Mouse (Mus musculus) monocyte, adult 5-6 weeks (primary cell): ENCODE results near the gene Gemin2. TPM values are rescaled to one million over a fixed set of nuclear protein-coding genes. Genes with fewer than 3 reads are reported as not detected.
"Not testable (repeated sequence)": the region's sequence is repeated elsewhere in the genome, so short reads cannot be mapped to it uniquely, and the experiment has no call there.

Experiments used
- ATAC-seq: fragments of 153-309, 156-312 bp; replicated peaks from 2 replicates; pipeline ENCODE4 v1.8.0; 2017; ENCODE audit warnings: mild to moderate bottlenecking; ENCODE audit not compliant: low TSS enrichment, insufficient number of reproducible peaks, severe bottlenecking, poor library complexity, low FRiP score
- total RNA-seq: library from RNA; stranded (forward); fragments of 200-1000, 200-491, 200-594 nt; gene quantifications from 3 replicates; pipeline ENCODE4 v1.2.3, GENCODE M21; 2017

Gemin2 gene
- total RNA-seq, 1 experiment from 2014 or later = 8.0 TPM

DNA sequence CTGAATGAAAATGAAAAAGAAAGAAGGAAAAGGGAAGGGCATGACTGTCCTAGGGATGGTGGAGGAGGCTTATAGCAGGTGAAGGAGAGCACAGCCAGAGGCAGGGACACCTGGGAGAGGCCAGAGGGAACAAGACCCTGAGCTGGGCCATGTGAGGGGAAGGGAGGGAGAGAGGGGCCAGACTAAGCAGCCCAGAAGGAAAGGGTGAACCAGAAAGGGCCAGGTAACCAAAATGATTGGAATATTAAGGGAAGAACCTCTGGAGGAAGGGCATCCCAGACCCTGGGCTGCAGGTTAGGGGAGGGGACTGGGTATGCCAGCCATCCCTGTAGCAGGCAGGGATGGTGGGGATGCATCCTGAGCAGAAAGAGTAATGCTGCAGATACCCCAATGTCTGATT, 40.8 kb downstream of the Gemin2 start:
- ATAC-seq = no peak

DNA sequence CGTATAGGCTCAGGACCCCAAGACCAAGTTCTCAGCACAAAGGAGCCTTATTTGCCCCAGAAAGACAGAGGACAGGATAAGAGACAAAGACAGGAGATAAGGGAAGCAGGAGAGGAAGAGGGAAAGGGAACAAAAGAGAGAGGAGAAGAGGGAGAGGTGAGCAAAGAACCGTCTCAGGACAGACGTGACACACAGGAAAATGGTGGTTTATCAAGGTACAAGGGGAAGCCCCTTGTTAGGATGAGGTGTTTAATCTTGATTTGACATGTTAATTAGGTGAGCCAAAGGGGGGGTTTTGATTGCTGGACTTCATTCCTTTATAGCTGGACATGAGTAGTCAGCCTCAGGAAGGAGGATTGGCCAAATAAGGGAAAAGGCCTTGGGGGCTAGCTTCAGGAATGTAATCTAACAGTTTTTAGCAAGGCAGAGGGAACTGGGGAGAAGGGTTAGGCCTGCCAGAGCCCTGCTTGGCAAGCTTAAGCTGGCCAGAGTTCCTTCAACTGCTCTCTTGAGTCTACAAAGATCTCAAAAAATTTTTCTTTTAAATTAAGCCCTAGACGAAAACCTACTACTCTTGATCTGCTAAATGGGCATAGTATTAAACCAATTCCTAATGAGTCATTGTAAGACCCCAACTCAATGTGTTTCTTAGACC, 42.1 kb downstream of the Gemin2 start:
- ATAC-seq = no peak

DNA sequence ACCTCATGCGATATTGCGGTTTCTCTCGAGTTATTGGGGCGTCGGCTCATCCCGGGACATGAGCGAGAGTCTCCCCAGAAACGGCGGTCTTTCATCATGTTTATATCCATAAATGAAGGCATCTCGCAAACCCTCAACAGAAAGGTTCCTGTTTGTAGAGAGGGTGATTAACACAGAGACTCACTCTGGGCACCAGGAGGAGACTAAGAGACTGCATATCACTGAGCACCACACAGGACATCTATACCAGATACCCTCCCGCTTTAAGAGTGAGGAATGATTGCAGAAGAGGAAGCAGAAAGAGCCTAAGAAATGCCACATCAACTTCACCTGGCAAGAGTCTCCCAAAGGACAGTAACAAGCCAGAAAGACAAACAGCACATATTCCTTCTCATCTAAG, 43.0 kb downstream of the Gemin2 start:
- no peak for ATAC-seq

DNA sequence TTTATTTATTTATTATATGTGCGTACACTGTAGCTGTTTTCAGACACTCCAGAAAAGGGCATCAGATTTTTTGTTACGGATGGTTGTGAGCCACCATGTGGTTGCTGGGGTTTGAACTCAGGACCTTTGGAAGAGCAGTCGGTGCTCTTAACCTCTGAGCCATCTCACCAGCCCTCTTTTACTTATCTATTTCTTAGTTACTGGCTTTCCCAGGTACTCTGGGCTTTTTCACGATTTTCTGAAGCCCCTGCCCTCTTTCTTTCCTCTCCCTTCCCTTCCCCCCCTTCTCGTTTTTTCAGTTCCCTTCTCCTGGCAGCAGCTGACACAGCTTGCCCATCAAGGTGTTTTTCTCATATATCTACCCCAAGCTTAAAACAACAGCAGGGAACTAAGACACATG, 45.0 kb downstream of the Gemin2 start:
- not testable (repeated sequence) for ATAC-seq

DNA sequence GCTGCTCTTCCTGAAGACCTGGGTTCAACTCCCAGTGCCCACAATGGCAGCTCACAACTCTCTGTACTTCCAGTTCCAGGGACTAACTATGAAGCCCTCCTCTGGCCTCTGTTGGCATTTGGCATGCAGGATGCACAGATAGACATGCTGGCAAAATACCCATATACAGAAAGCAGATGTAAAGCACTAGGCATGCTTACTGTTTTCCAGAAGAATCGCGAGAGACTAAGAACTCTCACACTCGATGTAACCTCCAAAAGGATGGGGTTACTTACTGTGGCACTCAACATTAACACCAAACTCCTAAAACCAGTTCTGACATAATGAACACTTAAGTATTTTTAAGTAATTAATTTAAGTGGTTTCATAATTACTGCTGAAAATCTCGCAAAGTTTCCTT, 47.1 kb downstream of the Gemin2 start:
- ATAC-seq = no peak

DNA sequence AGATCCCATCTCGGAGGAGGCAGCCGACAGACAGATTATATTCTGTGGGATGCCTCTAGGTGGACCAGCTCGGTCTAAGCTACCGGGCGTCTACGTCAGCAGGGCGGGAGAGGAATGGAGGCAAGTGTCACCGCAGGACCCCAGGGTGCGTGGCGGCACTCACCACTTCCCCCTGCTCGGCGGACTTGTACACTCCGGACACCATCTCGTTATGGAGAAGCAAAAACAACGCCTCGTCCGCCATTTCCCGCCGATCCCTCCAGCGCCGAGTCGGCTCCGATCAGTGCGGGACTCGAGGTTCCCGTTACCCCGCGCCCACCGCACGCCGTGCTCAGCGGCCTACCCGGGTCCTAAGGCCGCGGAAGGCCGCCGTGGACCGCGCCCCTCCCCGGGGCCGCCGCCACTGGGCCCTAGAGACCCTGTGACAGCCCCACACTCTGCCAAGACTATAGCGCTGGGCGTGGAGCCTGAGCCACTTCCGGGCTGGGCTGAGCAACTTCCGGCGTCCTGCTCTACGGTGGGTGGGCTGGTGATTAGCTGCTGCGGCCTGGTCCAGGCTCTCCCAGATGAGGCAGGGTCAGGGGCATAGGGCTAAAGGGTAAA, 47.9 kb downstream of the Gemin2 start, which contains the start of gene Trappc6b:
TSS of gene Trappc6b (minus strand) at position 480 of the 603 bp plus-strand sequence.
- ATAC-seq = peak; percentile 90

DNA sequence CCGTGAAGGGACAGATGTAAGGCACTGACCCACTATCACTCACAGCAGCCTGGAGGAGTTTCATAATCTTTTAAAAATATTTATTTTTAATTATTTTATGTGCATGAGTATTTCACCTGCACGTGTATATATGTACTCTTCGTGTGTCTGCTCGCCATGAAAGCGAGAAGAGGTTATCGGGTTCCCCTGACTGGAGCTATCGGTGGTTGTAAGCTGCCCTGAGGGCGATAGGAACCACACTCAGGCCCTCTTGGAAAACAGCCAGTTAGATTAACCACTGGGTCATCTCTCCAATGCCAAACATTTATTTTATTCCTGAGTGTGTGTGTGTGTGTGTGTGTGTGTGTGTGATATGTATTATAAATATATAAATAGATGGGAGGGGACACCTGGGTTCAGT, 51.6 kb downstream of the Gemin2 start:
- no peak for ATAC-seq

DNA sequence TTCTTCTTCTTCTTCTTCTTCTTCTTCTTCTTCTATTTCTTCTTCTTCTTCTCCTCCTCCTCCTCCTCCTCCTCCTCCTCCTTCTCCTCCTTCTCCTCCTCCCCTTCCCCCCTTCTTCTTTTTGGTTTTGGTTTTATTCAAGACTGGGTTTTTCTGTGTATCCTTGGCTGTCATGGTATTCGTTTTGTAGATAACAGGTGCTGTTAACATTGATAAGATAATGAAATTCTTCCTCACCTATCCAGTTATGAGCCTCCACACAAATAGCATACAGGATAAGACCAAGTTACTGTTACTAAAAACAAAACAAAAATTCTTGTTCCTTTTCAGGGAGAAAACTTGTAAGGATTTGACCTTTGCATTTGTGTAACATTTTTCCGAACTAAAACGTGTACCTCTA, 52.6 kb downstream of the Gemin2 start:
- ATAC-seq = no peak

DNA sequence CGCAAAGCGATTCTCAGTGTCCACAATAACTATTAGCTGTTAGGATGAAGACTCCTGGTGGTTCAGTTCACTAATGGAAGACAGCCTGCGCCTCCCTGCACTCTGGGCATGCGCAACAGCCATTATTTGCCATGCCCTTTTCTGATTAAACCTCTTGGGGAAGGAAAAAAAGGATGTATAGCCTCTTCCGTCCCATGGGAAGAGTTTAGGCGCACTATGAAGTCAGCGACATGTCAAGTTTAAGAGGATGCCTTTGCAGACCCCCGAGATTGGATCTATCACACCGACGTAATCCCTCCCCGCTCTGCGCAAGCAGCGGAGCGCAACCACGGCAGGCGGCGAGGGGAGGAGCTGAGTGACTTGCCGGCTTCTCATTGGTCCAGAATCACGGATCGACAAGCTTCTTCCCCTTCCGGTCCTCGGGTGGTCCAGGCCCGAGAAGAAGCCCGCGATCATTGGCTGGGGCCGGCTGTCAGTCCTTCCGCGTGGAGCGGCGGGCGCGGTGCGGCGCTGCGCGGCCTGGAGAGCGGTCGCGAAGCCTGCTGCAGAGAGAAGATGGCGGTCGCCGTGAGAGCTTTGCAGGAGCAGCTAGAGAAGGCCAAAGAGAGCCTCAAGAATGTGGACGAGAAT, 53.4 kb downstream of the Gemin2 start, which contains the start of gene Pnn:
TSS of gene Pnn (plus strand) at position 437 of the 630 bp plus-strand sequence.
- peak; percentile 99 for ATAC-seq

DNA sequence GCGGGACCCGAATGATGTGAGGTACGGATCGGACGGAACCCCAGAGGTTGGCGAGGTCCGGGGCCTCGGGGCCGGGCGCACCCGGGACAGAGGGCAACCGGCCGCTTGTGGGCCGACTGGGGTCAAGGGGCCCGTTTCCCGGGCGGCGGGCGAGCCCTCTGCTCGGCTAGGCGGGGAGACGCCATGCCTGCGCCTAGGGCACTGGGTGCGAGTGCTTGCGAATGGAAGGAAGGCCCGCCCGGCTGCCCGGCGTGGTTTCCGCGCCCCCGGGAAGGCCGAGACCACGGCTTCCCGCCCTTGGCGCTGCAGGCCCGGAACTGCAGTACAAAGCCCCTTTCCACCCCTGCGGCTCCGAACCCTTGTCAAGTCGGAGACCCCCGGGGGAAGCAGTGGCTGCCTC, 53.9 kb downstream of the Gemin2 start:
- ATAC-seq = no peak

DNA sequence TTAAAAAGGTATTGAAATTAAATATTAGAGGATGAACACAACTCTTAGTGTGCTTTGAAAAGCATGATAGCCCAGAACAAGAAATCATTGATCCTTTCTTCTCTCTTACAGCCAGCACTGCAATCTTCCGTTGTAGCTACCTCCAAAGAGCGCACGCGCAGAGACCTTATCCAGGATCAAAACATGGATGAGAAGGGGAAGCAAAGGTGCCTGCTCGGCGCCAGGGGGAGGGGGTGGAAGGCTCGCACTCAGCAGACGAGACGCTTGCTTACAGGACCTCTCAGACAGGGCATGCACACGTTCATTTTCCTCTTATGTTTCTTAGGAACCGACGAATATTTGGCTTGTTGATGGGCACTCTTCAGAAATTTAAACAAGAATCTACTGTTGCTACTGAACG, 55.6 kb downstream of the Gemin2 start:
- ATAC-seq = no peak

DNA sequence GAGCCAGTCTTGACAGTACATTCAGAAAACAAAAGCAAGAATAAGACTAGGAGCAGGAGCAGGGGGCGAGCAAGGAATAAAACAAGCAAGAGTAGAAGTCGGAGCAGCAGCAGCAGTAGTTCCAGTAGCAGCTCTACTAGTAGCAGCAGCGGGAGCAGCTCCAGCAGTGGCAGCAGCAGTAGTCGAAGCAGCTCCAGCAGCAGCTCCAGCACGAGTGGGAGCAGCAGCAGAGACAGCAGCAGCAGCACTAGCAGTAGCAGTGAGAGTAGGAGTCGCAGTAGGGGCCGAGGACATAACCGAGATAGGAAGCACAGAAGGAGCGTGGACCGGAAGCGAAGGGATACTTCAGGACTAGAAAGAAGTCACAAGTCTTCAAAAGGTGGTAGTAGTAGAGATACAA, 59.1 kb downstream of the Gemin2 start:
- ATAC-seq = no peak

DNA sequence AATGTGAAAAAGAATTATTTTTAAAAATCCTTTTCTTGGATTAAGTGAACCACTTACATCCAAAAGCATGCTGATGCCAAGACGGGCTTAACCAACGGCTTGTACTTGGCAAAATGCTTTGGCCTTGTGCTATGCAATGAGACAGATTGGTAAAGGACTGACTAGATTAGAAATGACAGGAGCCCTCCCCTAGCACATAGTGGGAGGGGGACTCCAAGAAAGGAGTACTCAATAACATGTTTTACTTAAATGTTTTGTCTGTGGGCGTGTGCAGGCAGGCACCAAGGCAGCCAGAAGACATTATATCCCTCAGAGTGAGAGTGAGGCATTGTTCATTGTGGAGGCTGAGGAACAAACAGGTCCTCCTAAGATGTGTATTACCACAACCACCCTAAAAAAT, 60.9 kb downstream of the Gemin2 start:
- ATAC-seq = no peak

DNA sequence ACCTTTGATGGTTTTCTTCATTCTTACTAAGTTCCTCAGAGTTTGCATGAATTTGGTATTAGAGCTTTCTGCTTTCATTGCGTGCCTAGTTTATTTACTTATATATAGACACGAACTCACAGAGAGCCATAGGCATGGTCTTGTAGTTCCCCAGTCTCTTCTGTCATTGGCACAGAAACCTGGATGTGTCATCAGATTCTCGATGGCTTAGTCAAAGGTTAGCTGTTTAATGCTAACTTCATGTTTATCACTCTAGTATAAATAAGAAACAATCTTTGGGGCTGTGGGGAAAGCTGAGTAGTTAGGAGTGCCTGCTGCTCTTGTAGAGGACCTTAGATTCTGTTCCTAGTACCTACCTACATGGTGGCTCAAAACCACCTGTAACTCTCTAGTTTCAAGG, 63.8 kb downstream of the Gemin2 start:
- ATAC-seq = no peak

DNA sequence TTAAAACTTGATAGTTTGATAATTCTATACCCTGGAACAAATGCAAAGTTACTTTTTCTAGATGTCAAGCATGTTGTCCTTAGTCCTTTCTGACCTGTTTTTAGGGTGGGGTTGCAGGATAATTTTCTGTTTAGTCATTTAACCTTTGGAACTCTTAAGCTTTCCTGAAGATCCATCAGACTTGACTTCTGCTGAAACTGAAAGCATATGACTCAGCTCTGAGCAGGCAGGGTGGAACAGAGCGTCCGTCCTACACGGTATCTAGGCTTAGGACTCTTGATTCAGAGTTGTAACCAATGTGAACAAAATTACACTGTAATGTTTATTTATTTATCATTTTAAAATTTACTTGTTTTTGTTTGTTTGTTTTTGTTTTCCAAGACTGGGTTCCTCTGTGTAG, 64.7 kb downstream of the Gemin2 start:
- ATAC-seq = no peak

Other genes with a start within 250 kb of the Gemin2 start
- 20.5 to 28.1 TPM (median 24.5 TPM) in 3 replicates for gene Sec23a, start 1.4 kb upstream of the Gemin2 start, total RNA-seq
- 110 to 131 TPM (median 119 TPM) in 3 replicates for gene Trappc6b, start 48.1 kb downstream of the Gemin2 start, total RNA-seq
- 109 to 145 TPM (median 133 TPM) in 3 replicates for gene Pnn, start 53.5 kb downstream of the Gemin2 start, total RNA-seq
- gene Mia2, start 82.4 kb downstream of the Gemin2 start, total RNA-seq = 299 to 323 TPM (median 303 TPM) in 3 replicates
- gene Fbxo33, start 206.3 kb downstream of the Gemin2 start, total RNA-seq = 49.2 to 104 TPM (median 82.1 TPM) in 3 replicates